ENCODE assay signal across 8 mouse cellular contexts in genomic region chr12:69363899-69364762, GRCm38 (mm10). TPM values are rescaled to one million over a fixed set of nuclear protein-coding genes. Genes with fewer than 3 reads are reported as not detected.
DNase-seq lines count a peak whose midpoint lies in the region; ATAC-seq lines count a peak whose summit lies in the region.

No protein-coding gene starts in this region.

- DNase-seq in adrenal gland, adult (ENCODE audit: inconsistent age in 2 of 2, low spot score in 1 of 2): peak; percentile 88 to 96
- DNase-seq in gastrocnemius, postnatal 14 days: peak; percentile 84
- DNase-seq in induced T-regulatory cell, adult 2 months (ENCODE audit: low read depth): peak; percentile 92
- peak; percentile 52 to 70 for DNase-seq in left cerebral cortex, postnatal 36 days (ENCODE audit: low spot score in 2 of 2)
- peak; percentile 47 for DNase-seq in right cerebral cortex, postnatal 14 days
- DNase-seq in urinary bladder, postnatal 14 days (ENCODE audit: low spot score): peak; percentile 85

- peak; percentile 57 for ATAC-seq in common myeloid progenitor, adult 5-6 weeks (replicated peaks; ENCODE audit: low read depth, poor library complexity, severe bottlenecking)
- peak; percentile 67 for ATAC-seq in megakaryocyte-erythroid progenitor cell, adult 5-6 weeks (replicated peaks; ENCODE audit: low FRiP score, low TSS enrichment, poor library complexity, severe bottlenecking)

- intact Hi-C loops in gastrocnemius, postnatal 14 days (cut with DNase I; ENCODE audit: low total_unique reads): loop anchor here (10.0 kb wide), 1 partner anchor 211 kb away; no protein-coding TSS in a partner anchor
- intact Hi-C loops in left cerebral cortex, postnatal 36 days (cut with DNase I): loop anchor here (2.0 kb wide), 1 partner anchor 211 kb away; no protein-coding TSS in a partner anchor

RNA-seq across cellular contexts. Expression of gene Nemf, which starts 7.2 kb away (rescaled TPM):
- 126 and 136 TPM in 2 replicates for total RNA-seq in common myeloid progenitor, adult 5-6 weeks (2017)
- 10 to 100 TPM; 16.8 to 19.1 TPM for total RNA-seq in gastrocnemius, postnatal 14 days (2021)
- 10 to 100 TPM; 35.9 to 53.2 TPM for total RNA-seq in left cerebral cortex, postnatal 36 days (2021)
- 70.0 and 101 TPM in 2 replicates for total RNA-seq in megakaryocyte-erythroid progenitor cell, adult 5-6 weeks (2014; fragmentation: Nextera tagmentation)
- 168 and 179 TPM in 2 replicates for total RNA-seq in megakaryocyte-erythroid progenitor cell, adult 5-6 weeks (2017)

RNA-seq across cellular contexts. Expression of gene Arf6, which starts 7.8 kb away (rescaled TPM):
- total RNA-seq in common myeloid progenitor, adult 5-6 weeks (2017): 104 and 110 TPM in 2 replicates
- total RNA-seq in gastrocnemius, postnatal 14 days (2021): 10 to 100 TPM; 29.7 to 36.3 TPM
- 10 to 100 TPM; 49.9 to 61.4 TPM for total RNA-seq in left cerebral cortex, postnatal 36 days (2021)
- total RNA-seq in megakaryocyte-erythroid progenitor cell, adult 5-6 weeks (2014; fragmentation: Nextera tagmentation): 76.7 and 105 TPM in 2 replicates
- 98.8 and 150 TPM in 2 replicates for total RNA-seq in megakaryocyte-erythroid progenitor cell, adult 5-6 weeks (2017)

RNA-seq across cellular contexts. Expression of gene Gm9887, which starts 8.1 kb away (rescaled TPM):
- total RNA-seq in common myeloid progenitor, adult 5-6 weeks (2017): 1.5 TPM in 1 of 2 replicates, not detected in the other
- under 1 TPM in 1 of 2 experiments, not detected in 1; 0.37 TPM for total RNA-seq in gastrocnemius, postnatal 14 days (2021)
- total RNA-seq in left cerebral cortex, postnatal 36 days (2021): 1 to 10 TPM in 1 of 2 experiments, under 1 TPM in 1; 0.93 to 1.7 TPM
- not detected in 2 replicates for total RNA-seq in megakaryocyte-erythroid progenitor cell, adult 5-6 weeks (2014; fragmentation: Nextera tagmentation)
- not detected in 2 replicates for total RNA-seq in megakaryocyte-erythroid progenitor cell, adult 5-6 weeks (2017)

Comparison
In these comparisons a context has a peak if more than half of its experiments do, and no peak if none do; other contexts are left out.
1. Peak in every context shown above with its lines: DNase-seq and ATAC-seq.